ENCODE assay signal across 8 mouse cellular contexts in genomic region chr9:20492527-20493233, GRCm38 (mm10). TPM values are rescaled to one million over a fixed set of nuclear protein-coding genes. Genes with fewer than 3 reads are reported as not detected.
DNase-seq lines count a peak whose midpoint lies in the region; ATAC-seq and TF ChIP-seq lines count a peak whose summit lies in the region.

TSS of gene Zfp426 (minus strand) at chr9:20492746.

- peak within 1 kb of the TSS; percentile 75 to 87 (median 77) for H3K4me3 ChIP-seq in CH12.LX (replicated peaks in 1 of 3; ENCODE audit: low read depth in 2 of 3, low read length in 2 of 3, poor library complexity in 1 of 3)
- H3K4me3 ChIP-seq in forebrain, embryonic 12.5 days (replicated peaks) = peak within 1 kb of the TSS; percentile 92
- H3K4me3 ChIP-seq in liver, postnatal 0 days (ENCODE audit: low read depth, low read length) = peak within 1 kb of the TSS; percentile 80
- H3K4me3 ChIP-seq in neural tube, embryonic 14.5 days (ENCODE audit: low read depth, low read length) = peak within 1 kb of the TSS; percentile 88

- peaks cover 20% of the 10 kb centered on the region for H3K79me2 ChIP-seq in CH12.LX (replicated peaks; ENCODE audit: control insufficient read depth, extremely low read depth, insufficient read depth, poor library complexity, severe bottlenecking)

- peaks cover 14 to 42% of the 10 kb centered on the region in 2 experiments for H3K36me3 ChIP-seq in CH12.LX (replicated peaks in 1 of 2; ENCODE audit: control insufficient read depth in 1 of 2, insufficient read depth in 1 of 2, low read length in 1 of 2)
- peaks cover 22% of the 10 kb centered on the region for H3K36me3 ChIP-seq in forebrain, embryonic 12.5 days (replicated peaks)
- H3K36me3 ChIP-seq in liver, postnatal 0 days (replicated peaks; ENCODE audit: insufficient read depth, low read length) = peaks cover 12% of the 10 kb centered on the region; the same call in 1 of the 2 replicates
- H3K36me3 ChIP-seq in neural tube, embryonic 14.5 days (ENCODE audit: control insufficient read depth, insufficient read depth, low read length) = peaks cover 18% of the 10 kb centered on the region; the same call in 1 of the 2 replicates

- TF ChIP-seq POLR2A in CH12.LX (IDR thresholded peaks at IDR 0.05; ENCODE audit: low read depth, low read length) = peak; percentile 91

- peak; percentile 34; the same call in 1 of the 2 replicates for TF ChIP-seq EP300 in CH12.LX (IDR thresholded peaks at IDR 0.05; ENCODE audit: low read length)
- no peak; the same call in 1 of the 2 replicates for TF ChIP-seq EP300 in liver, postnatal 0 days (IDR thresholded peaks at IDR 0.05; ENCODE audit: low read depth)

- DNase-seq in CH12.LX (ENCODE audit: extremely low read depth) = peak; percentile 87
- DNase-seq in c-Kit-positive CD71-positive TER-119-negative erythroid progenitor cells, embryonic 14.5 days (ENCODE audit: low read depth) = peak; percentile 87
- peak; percentile 88 to 90 for DNase-seq in heart, postnatal 10 days
- DNase-seq in large intestine, adult 2 months (ENCODE audit: low read depth, low spot score) = peak; percentile 69
- DNase-seq in liver, postnatal 0 days = peak; percentile 93
- DNase-seq in testis, postnatal 10 days (ENCODE audit: low spot score) = peak; percentile 88

- peak within 1 kb of the TSS; percentile 57 for H3K27ac ChIP-seq in CH12.LX (ENCODE audit: insufficient read depth, low read depth)
- peak within 1 kb of the TSS; percentile 95 for H3K27ac ChIP-seq in forebrain, embryonic 12.5 days
- H3K27ac ChIP-seq in liver, postnatal 0 days (ENCODE audit: low read depth) = peak within 1 kb of the TSS; percentile 98
- peak within 1 kb of the TSS; percentile 92 for H3K27ac ChIP-seq in neural tube, embryonic 14.5 days (ENCODE audit: low read depth, low read length)

- H3K9me3 ChIP-seq in CH12.LX (replicated peaks; ENCODE audit: low read length) = no peaks in the 10 kb centered on the region
- no peaks in the 10 kb centered on the region for H3K9me3 ChIP-seq in forebrain, embryonic 12.5 days
- no peaks in the 10 kb centered on the region for H3K9me3 ChIP-seq in liver, postnatal 0 days (ENCODE audit: low read length)
- H3K9me3 ChIP-seq in neural tube, embryonic 14.5 days (ENCODE audit: control insufficient read depth, low read length) = no peaks in the 10 kb centered on the region

- peak within 1 kb of the TSS; percentile 68 for H3K9ac ChIP-seq in CH12.LX (ENCODE audit: insufficient read depth, low read depth)
- H3K9ac ChIP-seq in forebrain, embryonic 12.5 days = peak within 1 kb of the TSS; percentile 93
- H3K9ac ChIP-seq in liver, postnatal 0 days (replicated peaks) = peak within 1 kb of the TSS; percentile 82
- peak within 1 kb of the TSS; percentile 78 for H3K9ac ChIP-seq in neural tube, embryonic 14.5 days (replicated peaks; ENCODE audit: low read depth, low read length)

- no peak for TF ChIP-seq CTCF in CH12.LX (conservative IDR thresholded peaks at IDR 0.05 in 1 of 2, IDR thresholded peaks at IDR 0.05 in 1 of 2; ENCODE audit: low read depth in 2 of 2, low read length in 2 of 2)
- TF ChIP-seq CTCF in liver, postnatal 0 days (IDR thresholded peaks at IDR 0.05; ENCODE audit: low read depth) = no peak

- peak; percentile 97 for ATAC-seq in forebrain, embryonic 12.5 days (ENCODE audit: low FRiP score)
- peak; percentile 95 for ATAC-seq in liver, postnatal 0 days
- peak; percentile 99 for ATAC-seq in neural tube, embryonic 14.5 days (ENCODE audit: low read depth)

- WGBS in forebrain, embryonic 12.5 days = 1% methylated on average over 40 of the region's 40 CpGs
- WGBS in large intestine, adult 2 months = under 1% methylated on average over 40 of the region's 40 CpGs
- under 1% methylated on average over 40 of the region's 40 CpGs for WGBS in liver, postnatal 0 days (ENCODE audit: insufficient replicate concordance)
- 1% methylated on average over 40 of the region's 40 CpGs for WGBS in neural tube, embryonic 14.5 days

- dilution Hi-C loops in CH12.LX (cut with MboI; ENCODE audit: extremely low pct_ligation_motif_present, extremely low pct_unique_long_range_greater_than_20kb, low sequenced_read_pairs) = no loop called here

- peaks cover 0 to 20% of the 10 kb centered on the region in 2 experiments; a peak in 2 of 4 replicates for H3K4me1 ChIP-seq in CH12.LX (ENCODE audit: control insufficient read depth in 1 of 2, insufficient read depth in 2 of 2)
- peaks cover 35% of the 10 kb centered on the region for H3K4me1 ChIP-seq in forebrain, embryonic 12.5 days
- H3K4me1 ChIP-seq in liver, postnatal 0 days (ENCODE audit: insufficient read depth) = peaks cover 20% of the 10 kb centered on the region
- H3K4me1 ChIP-seq in neural tube, embryonic 14.5 days (ENCODE audit: control insufficient read depth, insufficient read depth, low read length) = peaks cover 14% of the 10 kb centered on the region; the same call in 1 of the 2 replicates

- H3K27me3 ChIP-seq in CH12.LX (replicated peaks) = no peaks in the 10 kb centered on the region
- no peaks in the 10 kb centered on the region for H3K27me3 ChIP-seq in forebrain, embryonic 12.5 days
- H3K27me3 ChIP-seq in liver, postnatal 0 days (ENCODE audit: insufficient read depth, low read length) = no peaks in the 10 kb centered on the region
- no peaks in the 10 kb centered on the region for H3K27me3 ChIP-seq in neural tube, embryonic 14.5 days (ENCODE audit: control insufficient read depth, insufficient read depth, low read length)

- intact Hi-C loops in heart, postnatal 10 days (cut with DNase I) = loop anchor here (2.0 kb wide), 1 partner anchor 52 kb away; no protein-coding TSS in a partner anchor

- in situ Hi-C loops in CH12.LX (cut with MboI; ENCODE audit: low pct_ligation_motif_present, low pct_unique_long_range_greater_than_20kb, low sequenced_read_pairs) = no loop called here

- no peak for TF ChIP-seq RAD21 in CH12.LX (IDR thresholded peaks at IDR 0.05; ENCODE audit: low read depth, low read length)

- peak within 1 kb of the TSS; percentile 85 for H3K4me2 ChIP-seq in CH12.LX (ENCODE audit: insufficient read depth, low read depth, poor library complexity, severe bottlenecking)
- H3K4me2 ChIP-seq in forebrain, embryonic 12.5 days = peak within 1 kb of the TSS; percentile 75
- H3K4me2 ChIP-seq in liver, postnatal 0 days (ENCODE audit: low read depth, low read length) = peak within 1 kb of the TSS; percentile 90
- H3K4me2 ChIP-seq in neural tube, embryonic 14.5 days (ENCODE audit: low read depth, low read length) = peak within 1 kb of the TSS; percentile 66

TF ChIP-seq in CH12.LX, 34 proteins besides CTCF, POLR2A, EP300 and RAD21 (continues in another document):
- TF ChIP-seq E2F4 (IDR thresholded peaks at IDR 0.05; ENCODE audit: insufficient replicate concordance, low read depth, low read length) = no peak
- peak; percentile 81 for TF ChIP-seq ELF1 (IDR thresholded peaks at IDR 0.05; ENCODE audit: low read depth, low read length)
- no peak for TF ChIP-seq SMC3 (IDR thresholded peaks at IDR 0.05; ENCODE audit: low read depth, low read length)
- TF ChIP-seq MAZ (IDR thresholded peaks at IDR 0.05; ENCODE audit: low read depth, low read length) = no peak
- no peak for TF ChIP-seq ZKSCAN1 (IDR thresholded peaks at IDR 0.05; ENCODE audit: borderline replicate concordance, low read depth, low read length)
- 0 out of 2 replicates have a peak, but pooled peaks have one; percentile 26 for TF ChIP-seq BHLHE40 (IDR thresholded peaks at IDR 0.05; ENCODE audit: low read depth, low read length)
- TF ChIP-seq MEF2A (IDR thresholded peaks at IDR 0.05; ENCODE audit: borderline replicate concordance, low read depth, low read length) = peak; percentile 65
- TF ChIP-seq ZC3H11A (IDR thresholded peaks at IDR 0.05; ENCODE audit: low read depth, low read length) = no peak
- no peak for TF ChIP-seq POLR2AphosphoS2 (IDR thresholded peaks at IDR 0.05; ENCODE audit: low read depth, low read length)
- peak; percentile 88 for TF ChIP-seq TCF12 (IDR thresholded peaks at IDR 0.05; ENCODE audit: low read depth, low read length)
- peak; percentile 31; the same call in 1 of the 2 replicates for TF ChIP-seq ZNF384 (IDR thresholded peaks at IDR 0.05; ENCODE audit: low read depth, low read length)
- 0 out of 2 replicates have a peak, but pooled peaks have one; percentile 33 for TF ChIP-seq RCOR1 (conservative IDR thresholded peaks at IDR 0.05; ENCODE audit: low read depth, low read length)
- TF ChIP-seq TBP (conservative IDR thresholded peaks at IDR 0.05; ENCODE audit: low read depth, low read length) = 0 out of 2 replicates have a peak, but pooled peaks have one; percentile 59
- TF ChIP-seq PAX5 (IDR thresholded peaks at IDR 0.05; ENCODE audit: low read length) = no peak
- no peak for TF ChIP-seq CHD1 (IDR thresholded peaks at IDR 0.05; ENCODE audit: low read depth, low read length)
- TF ChIP-seq CHD2 (IDR thresholded peaks at IDR 0.05; ENCODE audit: low read length) = 0 out of 2 replicates have a peak, but pooled peaks have one; percentile 37
- no peak for TF ChIP-seq MYC (IDR thresholded peaks at IDR 0.05; ENCODE audit: low read depth, low read length)
- TF ChIP-seq JUN (IDR thresholded peaks at IDR 0.05; ENCODE audit: insufficient read depth, low read depth, low read length) = peak; percentile 70; the same call in 1 of the 2 replicates
- TF ChIP-seq NELFE (IDR thresholded peaks at IDR 0.05; ENCODE audit: low read depth, low read length) = peak; percentile 90
- no peak for TF ChIP-seq MAFK (IDR thresholded peaks at IDR 0.05; ENCODE audit: insufficient replicate concordance, low read length)
- TF ChIP-seq SIN3A (IDR thresholded peaks at IDR 0.05; ENCODE audit: low read length) = peak; percentile 91
- 0 out of 2 replicates have a peak, but pooled peaks have one; percentile 28 for TF ChIP-seq NRF1 (IDR thresholded peaks at IDR 0.05; ENCODE audit: low read depth, low read length)
- peak; percentile 68 for TF ChIP-seq ZMIZ1 (IDR thresholded peaks at IDR 0.05; ENCODE audit: low read depth, low read length)
- TF ChIP-seq USF1 (IDR thresholded peaks at IDR 0.05; ENCODE audit: low read depth, low read length) = no peak
- TF ChIP-seq ETS1 (conservative IDR thresholded peaks at IDR 0.05; ENCODE audit: low read depth, low read length) = 0 out of 2 replicates have a peak, but pooled peaks have one; percentile 17
- TF ChIP-seq UBTF (IDR thresholded peaks at IDR 0.05; ENCODE audit: low read depth, low read length) = no peak

RNA-seq across cellular contexts. Expression of gene Zfp426, which starts in this region (rescaled TPM):
- total RNA-seq in CH12.LX (2012; rRNA removed) (13.9 and 14.7 TPM in 2 replicates), CH12.LX (2014; rRNA removed) (18.2 and 19.3 TPM in 2 replicates)
- polyA plus RNA-seq in CH12.LX (2012; ENCODE audit: insufficient read length, low read depth) = 11.8 and 13.0 TPM in 2 replicates
- polyA plus RNA-seq in forebrain, embryonic 12.5 days (2016; fragmentation: Nextera tagmentation; extraction: Ambion mirVana) = 29.1 and 32.5 TPM in 2 replicates
- 10 to 100 TPM; 11.6 to 11.8 TPM for total RNA-seq in heart, postnatal 10 days (2021)
- polyA plus RNA-seq in large intestine, adult 2 months (2012; rRNA removed) = 2.8 and 4.4 TPM in 2 replicates
- polyA plus RNA-seq in liver, postnatal 0 days (2015; fragmentation: Nextera tagmentation; extraction: Ambion mirVana) = 4.5 and 4.8 TPM in 2 replicates
- polyA plus RNA-seq in neural tube, embryonic 14.5 days (2014; fragmentation: Nextera tagmentation; extraction: Ambion mirVana) = 38.9 and 39.8 TPM in 2 replicates

Comparison
In these comparisons a context has a peak if more than half of its experiments do, and no peak if none do; other contexts are left out.
1. Peak in every context shown above with its lines: DNase-seq, ATAC-seq, H3K4me3 ChIP-seq and H3K27ac ChIP-seq.